Mouse (Mus musculus): ENCODE measurements around the gene Krt90.

The Krt90 gene

GRCm38 (mm10) chr15:101508247-101508646, 54.5 kb downstream of the Krt90 start:
- no peak for DNase-seq

- no peak for DNase-seq
Observed at GRCm38 (mm10) chr15:101506896-101507758, 55.6 kb downstream of the Krt90 start.

Data from thymus, postnatal 36 days (tissue).